9 mouse cellular contexts compared by ENCODE assay signal in genomic region chr11:56131339-56131823, GRCm38 (mm10).
DNase-seq lines count a peak whose midpoint lies in the region; ATAC-seq and TF ChIP-seq lines count a peak whose summit lies in the region.
"Had no signal": no experiment of that assay in that cellular context is flagged by ENCODE, and none has a peak within 500 bp of the region (broad histone marks: within the 10 kb centered on the region; RNA-seq: fewer than 3 reads in every experiment).

No protein-coding gene starts in this region.

- intact Hi-C loops in left cerebral cortex, postnatal 14 days (cut with DNase I), result loop anchor here (2.0 kb wide), 2 partner anchors 1179 to 1335 kb away; no protein-coding TSS in a partner anchor

- H3K4me2 ChIP-seq in neural tube, embryonic 12.5 days (replicated peaks), result peak overlapping the region; percentile 32; the same call in 1 of the 2 replicates

- H3K4me1 ChIP-seq in ES-E14 (ENCODE audit: control insufficient read depth in 2 of 2, insufficient read depth in 2 of 2, low read length in 2 of 2, poor library complexity in 1 of 2), result no peaks in the 10 kb centered on the region
- no peaks in the 10 kb centered on the region for H3K4me1 ChIP-seq in neural tube, embryonic 12.5 days
- H3K4me1 ChIP-seq: megakaryocyte, embryonic 14.5 days had no signal

- WGBS in neural tube, embryonic 12.5 days, result 33% methylated on average over 15 of the region's 15 CpGs

- in situ Hi-C loops in ES-E14 (cut with MboI; ENCODE audit: low sequenced_read_pairs in 2 of 2, unreplicated experiment in 2 of 2), result loop anchor here (25.0 kb wide), 2 partner anchors 1181 to 1331 kb away; no protein-coding TSS in a partner anchor

- 0 out of 2 replicates have a peak, but pooled peaks have one; percentile 33 for ATAC-seq in neural tube, embryonic 12.5 days (ENCODE audit: low FRiP score, low read depth)

- no peak overlapping the region for H3K27ac ChIP-seq in ES-E14 (ENCODE audit: insufficient read depth, low read depth, low read length, poor library complexity, severe bottlenecking)
- no peak overlapping the region for H3K27ac ChIP-seq in neural tube, embryonic 12.5 days

- no peak overlapping the region for H3K9ac ChIP-seq in ES-E14 (ENCODE audit: insufficient read depth, low read depth, low read length, poor library complexity, severe bottlenecking)
- H3K9ac ChIP-seq in neural tube, embryonic 12.5 days, result 0 out of 2 replicates have a peak overlapping the region, but pooled peaks have one; percentile 29

- no peak overlapping the region; a peak in 1 of 4 replicates for H3K4me3 ChIP-seq in ES-E14 (ENCODE audit: insufficient read depth in 1 of 2, low read depth in 1 of 2, low read length in 2 of 2, poor library complexity in 1 of 2, severe bottlenecking in 1 of 2)
- no peak overlapping the region for H3K4me3 ChIP-seq in neural tube, embryonic 12.5 days
- H3K4me3 ChIP-seq: megakaryocyte, embryonic 14.5 days had no signal

- H3K9me3 ChIP-seq in ES-E14 (ENCODE audit: control insufficient read depth, insufficient read depth, low read depth, low read length), result no peaks in the 10 kb centered on the region
- no peaks in the 10 kb centered on the region for H3K9me3 ChIP-seq in neural tube, embryonic 12.5 days

- peak; percentile 11 for DNase-seq in gastrocnemius, adult 18-20 months (ENCODE audit: low spot score)
- no peak for DNase-seq in gastrocnemius, adult 8-10 months (ENCODE audit: low spot score in 2 of 2)
- DNase-seq in ES-E14 (ENCODE audit: low read depth, low spot score), result peak; percentile 51
- DNase-seq in embryo, embryonic 9.5 days (ENCODE audit: extremely low spot score), result peak; percentile 61
- peak; percentile 45 for DNase-seq in heart, postnatal 4 days
- peak; percentile 64 to 78 for DNase-seq in left cerebral cortex, postnatal 14 days (ENCODE audit: low spot score in 2 of 2)
- DNase-seq in spleen, postnatal 36 days (ENCODE audit: low spot score in 2 of 2), result no peak

- H3K36me3 ChIP-seq in ES-E14 (ENCODE audit: control insufficient read depth, insufficient read depth, low read length, poor library complexity, severe bottlenecking), result no peaks in the 10 kb centered on the region
- H3K36me3 ChIP-seq in neural tube, embryonic 12.5 days, result no peaks in the 10 kb centered on the region

- H3K27me3 ChIP-seq in neural tube, embryonic 12.5 days (replicated peaks), result no peaks in the 10 kb centered on the region
- H3K27me3 ChIP-seq: megakaryocyte, embryonic 14.5 days had no signal

TF ChIP-seq in ES-E14, 5 proteins besides CTCF, POLR2A, EP300 and RAD21:
- TF ChIP-seq ZC3H11A (IDR thresholded peaks at IDR 0.05; ENCODE audit: borderline replicate concordance, low read depth, low read length) (0 out of 2 replicates have a peak, but pooled peaks have one; percentile 30), MAFK (IDR thresholded peaks at IDR 0.05; ENCODE audit: insufficient read depth, low read depth, low read length) (no peak), CHD2 (IDR thresholded peaks at IDR 0.05; ENCODE audit: low read depth, low read length) (no peak)

Comparison
In these comparisons a context has a peak if more than half of its experiments do, and no peak if none do; other contexts are left out.
1. DNase-seq: peak in gastrocnemius, adult 18-20 months (single experiment), ES-E14 (single experiment), embryo, embryonic 9.5 days (single experiment), heart, postnatal 4 days (single experiment) and left cerebral cortex, postnatal 14 days (2 of 2); none in gastrocnemius, adult 8-10 months (0 of 2) and spleen, postnatal 36 days (0 of 2).